Mouse (Mus musculus) lung, embryonic 14.5 days (tissue): Measurements from ENCODE around the gene Jmjd1c. TPM values are rescaled to one million over a fixed set of nuclear protein-coding genes. Genes with fewer than 3 reads are reported as not detected.

Source experiments
- ATAC-seq: fragments of 200-750 bp; cut with Nextera tagmentation; 2 replicates; pipeline ENCODE4 v1.8.0; 2017; ENCODE audit warnings: mild to moderate bottlenecking, moderate TSS enrichment, moderate library complexity; ENCODE audit not compliant: insufficient read depth
- DNase-seq: peaks from one replicate; pipeline ENCODE4 v3.0.0-alpha.2; 2015
- H3K27ac ChIP-seq: fragments of 300-500 bp; sonication (generic); 2 replicates; pipeline ENCODE4 v1.5.1; 2014; ENCODE audit warnings: low read depth, mild to moderate bottlenecking, moderate library complexity
- H3K27me3 ChIP-seq: fragments of 300-500 bp; sonication (generic); 2 replicates; pipeline ENCODE4 v1.6.1; 2014; ENCODE audit warnings: low read length, control low read depth; ENCODE audit not compliant: insufficient read depth
- H3K36me3 ChIP-seq: fragments of 300-500 bp; sonication (generic); 2 replicates; pipeline ENCODE4 v1.6.1; 2014; ENCODE audit warnings: control low read depth; ENCODE audit not compliant: insufficient read depth
- H3K4me1 ChIP-seq: fragments of 300-500 bp; sonication (generic); 2 replicates; pipeline ENCODE4 v1.6.1; 2014; ENCODE audit warnings: antibody characterized with exemption, control low read depth; ENCODE audit not compliant: insufficient read depth
- H3K4me2 ChIP-seq: fragments of 300-500 bp; sonication (generic); 2 replicates; pipeline ENCODE4 v1.6.1; 2014; ENCODE audit warnings: mild to moderate bottlenecking
- H3K4me3 ChIP-seq: fragments of 300-500 bp; sonication (generic); 2 replicates; pipeline ENCODE4 v1.5.1; 2014; ENCODE audit warnings: low read depth, low read length
- H3K9ac ChIP-seq: fragments of 300-500 bp; sonication (generic); 2 replicates; pipeline ENCODE4 v1.6.1; 2014
- H3K9me3 ChIP-seq: fragments of 300-500 bp; sonication (generic); 2 replicates; pipeline ENCODE4 v1.6.1; 2016; ENCODE audit warnings: low read depth, low read length, control low read depth
- CTCF ChIP-seq: IDR thresholded peaks from 2 replicates; pipeline ENCODE4 v1.5.1; 2016; ENCODE audit warnings: antibody characterized with exemption, low read depth
- WGBS: fragments of 180-500 bp; shearing (Covaris S2); extraction: QIAGEN DNeasy Blood & Tissue Kit; methylation state at CpG from one replicate; pipeline ENCODE4 v1.1.7; 2014; 5-methylcytosine and 5-hydroxymethylcytosine counted together
- polyA plus RNA-seq: library from polyadenylated mRNA; unstranded; fragments of >200 nt; fragmentation: Nextera tagmentation; extraction: Ambion mirVana; gene quantifications from 2 replicates; pipeline ENCODE4 v1.2.1, GENCODE M21; 2014

The Jmjd1c gene
- polyA plus RNA-seq, 1 experiment from 2014 or later: 34.9 TPM

DNA sequence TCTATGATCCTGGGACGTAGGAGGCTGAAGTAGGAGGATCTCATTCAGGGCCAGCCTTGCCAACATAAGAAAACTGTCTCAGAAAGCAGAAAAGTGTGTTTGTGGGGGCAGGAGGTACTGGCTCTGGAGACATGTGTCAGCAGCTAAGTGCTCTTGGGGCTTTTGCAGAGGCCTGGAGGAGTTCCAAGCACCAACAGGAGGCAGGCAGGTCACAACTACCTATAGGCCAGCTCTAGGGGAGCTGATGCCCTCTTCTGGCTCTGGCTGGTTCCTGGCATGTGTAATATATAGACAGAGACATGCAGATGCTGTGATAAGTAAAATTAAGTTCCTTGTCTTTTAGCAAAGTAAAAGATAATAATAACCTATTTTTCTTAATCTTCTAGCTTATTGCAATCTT lies 94.3 kb downstream of the Jmjd1c start:
- Histone ChIP-seq H3K4me1 (peaks cover 6% of the 10 kb centered on the region), H3K27me3 (no peaks in the 10 kb centered on the region), H3K9ac (no peak overlapping the region), H3K9me3 (no peaks in the 10 kb centered on the region), H3K27ac (no peak overlapping the region), H3K4me3 (no peak overlapping the region), H3K4me2 (no peak overlapping the region), H3K36me3 (peaks cover 12% of the 10 kb centered on the region; the same call in 1 of the 2 replicates)
- ATAC-seq (no peak), DNase-seq (no peak)
- 80% methylated on average over 1 of the region's 1 CpGs for WGBS
- TF ChIP-seq CTCF: no peak

DNA sequence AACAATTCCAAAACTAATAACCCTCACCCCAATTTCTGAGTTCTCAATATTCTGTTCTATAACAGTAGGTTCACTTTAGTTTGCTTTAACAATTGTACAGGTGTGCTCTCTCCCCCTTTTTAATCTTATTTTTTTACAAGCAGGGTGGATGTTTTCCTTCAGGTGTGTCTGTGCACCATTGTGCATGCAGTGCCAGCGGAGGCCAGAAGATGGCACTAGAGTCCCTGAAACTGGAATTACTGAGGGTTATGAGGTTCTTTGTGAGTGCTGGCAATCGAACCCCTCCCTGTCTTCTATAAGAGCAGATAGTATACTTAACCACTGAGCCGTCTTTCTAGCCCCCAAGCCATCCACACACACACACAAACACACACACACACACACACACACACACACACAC lies 96.4 kb downstream of the Jmjd1c start:
- peak; percentile 50 for TF ChIP-seq CTCF
- Histone ChIP-seq H3K27me3 (no peaks in the 10 kb centered on the region), H3K9ac (no peak overlapping the region), H3K4me1 (peaks cover 6% of the 10 kb centered on the region), H3K27ac (no peak overlapping the region), H3K4me3 (no peak overlapping the region), H3K4me2 (no peak overlapping the region), H3K36me3 (peaks cover 12% of the 10 kb centered on the region; the same call in 1 of the 2 replicates), H3K9me3 (no peaks in the 10 kb centered on the region)
- ATAC-seq: no peak
- DNase-seq: peak; percentile 25
- 85% methylated on average over 3 of the region's 3 CpGs for WGBS

GRCm38 (mm10) chr10:67193003-67193652 lies 97.2 kb downstream of the Jmjd1c start:
- 44% methylated on average over 3 of the region's 3 CpGs for WGBS
- 0 out of 2 replicates have a peak, but pooled peaks cover 3% of the 10 kb centered on the region for H3K4me1 ChIP-seq
- no peaks in the 10 kb centered on the region for H3K9me3 ChIP-seq
- TF ChIP-seq CTCF: no peak
- H3K36me3 ChIP-seq: peaks cover 12% of the 10 kb centered on the region; the same call in 1 of the 2 replicates
- peak; percentile 76 for DNase-seq
- ATAC-seq: peak; percentile 65
- H3K27ac ChIP-seq: no peak overlapping the region
- H3K9ac ChIP-seq: no peak overlapping the region
- no peak overlapping the region for H3K4me2 ChIP-seq
- H3K4me3 ChIP-seq: no peak overlapping the region
- no peaks in the 10 kb centered on the region for H3K27me3 ChIP-seq

- WGBS: 96% methylated on average over 3 of the region's 3 CpGs
- peaks cover 12% of the 10 kb centered on the region; the same call in 1 of the 2 replicates for H3K36me3 ChIP-seq
- no peak overlapping the region for H3K27ac ChIP-seq
- no peak for TF ChIP-seq CTCF
- no peaks in the 10 kb centered on the region for H3K27me3 ChIP-seq
- no peak overlapping the region for H3K9ac ChIP-seq
- DNase-seq (no peak), ATAC-seq (no peak)
- H3K4me1 ChIP-seq: 0 out of 2 replicates have a peak, but pooled peaks cover 3% of the 10 kb centered on the region
- H3K9me3 ChIP-seq: no peaks in the 10 kb centered on the region
- no peak overlapping the region for H3K4me3 ChIP-seq
- H3K4me2 ChIP-seq: no peak overlapping the region
These were observed 98.1 kb downstream of the Jmjd1c start for GRCm38 (mm10) chr10:67194046-67194445.

DNA sequence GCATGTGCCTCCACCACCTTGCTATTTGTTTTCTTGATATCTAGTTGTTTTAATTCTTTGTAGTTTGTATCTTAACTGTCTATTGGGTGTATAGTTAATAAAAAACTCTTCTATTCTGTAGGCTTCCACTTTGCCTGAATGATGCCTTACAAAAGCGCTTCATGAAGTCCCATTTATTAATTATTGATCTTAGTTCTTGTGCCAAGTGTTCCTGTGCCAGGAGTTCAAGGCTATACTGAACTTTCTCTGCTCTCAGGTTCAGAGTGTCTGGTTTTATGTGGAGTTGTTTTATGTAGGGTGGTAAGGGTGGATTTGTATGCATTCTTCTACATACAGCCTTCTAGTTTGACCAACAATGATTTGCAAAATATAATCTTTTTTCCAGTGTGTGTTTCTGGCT lies 99.7 kb downstream of the Jmjd1c start:
- Histone ChIP-seq H3K4me1 (0 out of 2 replicates have a peak, but pooled peaks cover 3% of the 10 kb centered on the region), H3K9ac (no peak overlapping the region), H3K9me3 (no peaks in the 10 kb centered on the region), H3K27me3 (no peaks in the 10 kb centered on the region), H3K36me3 (peaks cover 4% of the 10 kb centered on the region; the same call in 1 of the 2 replicates), H3K4me2 (no peak overlapping the region), H3K27ac (no peak overlapping the region), H3K4me3 (no peak overlapping the region)
- 91% methylated on average over 1 of the region's 1 CpGs for WGBS
- DNase-seq: no peak
- ATAC-seq: no peak
- no peak for TF ChIP-seq CTCF

DNA sequence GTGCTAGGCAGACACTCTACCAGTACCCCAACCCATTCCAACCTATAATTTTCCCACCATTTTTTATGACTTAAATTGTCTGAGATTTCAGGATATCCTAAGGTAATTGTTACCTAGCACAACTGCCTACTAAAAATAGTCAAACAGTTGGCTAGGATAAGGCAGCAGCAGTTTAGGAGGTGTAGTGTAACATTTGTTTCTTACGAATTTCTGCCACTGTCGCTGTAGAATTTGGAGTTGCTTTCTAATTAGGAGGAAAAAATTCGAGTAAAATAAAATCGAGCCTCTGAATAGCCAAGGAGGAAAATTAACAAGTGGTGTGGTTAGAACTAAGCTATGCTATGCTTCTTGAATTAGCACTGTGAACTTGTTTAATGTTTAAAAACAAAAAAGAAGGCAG lies 101.3 kb downstream of the Jmjd1c start:
- no peaks in the 10 kb centered on the region for H3K27me3 ChIP-seq
- H3K9me3 ChIP-seq: no peaks in the 10 kb centered on the region
- no peak overlapping the region for H3K4me3 ChIP-seq
- no peak for TF ChIP-seq CTCF
- H3K36me3 ChIP-seq: peaks cover 4% of the 10 kb centered on the region; the same call in 1 of the 2 replicates
- H3K4me2 ChIP-seq: no peak overlapping the region
- WGBS: 82% methylated on average over 4 of the region's 4 CpGs
- no peak overlapping the region for H3K27ac ChIP-seq
- ATAC-seq (no peak), DNase-seq (no peak)
- no peak overlapping the region for H3K9ac ChIP-seq
- H3K4me1 ChIP-seq: 0 out of 2 replicates have a peak, but pooled peaks cover 3% of the 10 kb centered on the region

DNA sequence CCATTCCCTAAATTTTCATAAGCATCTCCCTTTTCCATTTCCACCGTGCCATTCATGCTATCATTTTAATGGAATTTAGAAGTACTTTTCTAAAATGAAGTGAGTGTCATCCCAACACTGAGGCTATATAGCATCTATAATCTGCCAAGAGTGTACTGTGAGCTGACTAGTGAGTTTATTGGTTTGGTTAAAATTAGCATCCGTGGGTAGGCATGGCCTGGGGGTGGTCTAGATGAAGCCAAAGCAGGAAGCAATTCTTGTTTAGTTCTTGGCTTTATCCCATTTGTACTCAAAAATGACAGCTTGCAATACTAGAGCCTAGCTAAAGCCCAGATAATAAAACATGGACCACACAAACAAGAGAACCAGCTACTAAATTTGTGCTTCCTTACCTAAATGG lies 101.9 kb downstream of the Jmjd1c start:
- H3K27me3 ChIP-seq: no peaks in the 10 kb centered on the region
- no peak for TF ChIP-seq CTCF
- WGBS: 49% methylated on average over 2 of the region's 2 CpGs
- DNase-seq (peak; percentile 19), ATAC-seq (no peak)
- no peak overlapping the region for H3K27ac ChIP-seq
- H3K4me3 ChIP-seq: no peak overlapping the region
- H3K4me1 ChIP-seq: 0 out of 2 replicates have a peak, but pooled peaks cover 3% of the 10 kb centered on the region
- no peaks in the 10 kb centered on the region for H3K9me3 ChIP-seq
- H3K9ac ChIP-seq: no peak overlapping the region
- H3K36me3 ChIP-seq: no peaks in the 10 kb centered on the region
- H3K4me2 ChIP-seq: no peak overlapping the region
